9 mouse cellular contexts compared by ENCODE assay signal in the genomic region with DNA sequence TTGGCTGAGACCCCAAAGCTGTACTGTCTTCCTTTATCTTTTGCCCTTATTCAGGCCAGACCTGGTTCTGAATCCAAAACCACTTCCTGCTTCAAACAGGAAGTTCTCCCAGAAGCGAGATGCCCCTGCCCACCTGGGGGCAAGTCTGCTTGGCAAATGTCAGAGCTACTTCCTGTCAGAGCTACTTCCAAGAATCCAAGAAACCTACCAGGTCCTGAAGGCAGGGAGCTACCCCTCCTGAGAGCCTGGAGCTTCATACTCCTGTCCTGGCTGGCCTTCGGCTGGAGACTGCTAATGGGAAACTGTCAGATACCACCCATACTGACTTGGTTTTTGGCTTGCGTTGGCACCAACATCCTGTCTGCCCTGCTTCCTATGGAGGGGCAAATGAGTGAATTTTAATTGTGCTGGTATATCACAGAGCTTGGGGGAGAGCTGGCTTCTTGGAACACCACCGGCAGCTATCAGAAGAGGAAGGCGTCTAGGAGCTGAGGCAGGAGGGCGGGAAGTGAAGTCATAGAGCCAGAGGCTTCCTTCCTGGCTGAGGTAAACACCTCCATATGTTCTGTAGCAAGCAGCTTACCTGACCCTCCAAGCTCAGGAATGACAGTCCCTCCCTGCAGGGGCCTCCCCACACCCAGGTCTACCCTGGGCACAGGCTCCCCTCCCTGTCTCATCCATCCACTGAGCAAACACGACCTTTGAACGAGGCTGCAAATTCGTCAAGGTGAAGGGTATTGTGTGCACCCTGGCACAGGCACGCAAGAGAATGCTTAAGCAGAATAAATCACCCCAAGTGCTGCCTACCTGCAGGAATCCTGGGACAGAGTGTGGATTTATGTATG. TPM values are rescaled to one million over a fixed set of nuclear protein-coding genes. Genes with fewer than 3 reads are reported as not detected.
A peak's percentile ranks its signal among the peaks of the same experiment; 100 is the strongest.
DNase-seq lines count a peak whose midpoint lies in the region; ATAC-seq lines count a peak whose summit lies in the region.
"Had no signal": no experiment of that assay in that cellular context is flagged by ENCODE, and none has a peak within 500 bp of the region (broad histone marks: within the 10 kb centered on the region; RNA-seq: fewer than 3 reads in every experiment).

No protein-coding gene starts in this region.

- no peak overlapping the region for H3K9ac ChIP-seq in heart, embryonic 16.5 days (ENCODE audit: low read length)

- no peaks in the 10 kb centered on the region for H3K27me3 ChIP-seq in heart, embryonic 16.5 days (ENCODE audit: control insufficient read depth, insufficient read depth, low read length)

- 0 out of 2 replicates have a peak, but pooled peaks cover 4% of the 10 kb centered on the region for H3K9me3 ChIP-seq in heart, embryonic 16.5 days (replicated peaks; ENCODE audit: control insufficient read depth, low read length)

- no peak for ATAC-seq in heart, embryonic 16.5 days (replicated peaks; ENCODE audit: extremely low read depth, insufficient read depth, low FRiP score)
- ATAC-seq in granulocyte monocyte progenitor cell, adult 5-6 weeks (replicated peaks; ENCODE audit: poor library complexity, severe bottlenecking), result peak; percentile 36

- peaks cover 35% of the 10 kb centered on the region for H3K4me1 ChIP-seq in heart, embryonic 16.5 days (ENCODE audit: control insufficient read depth, insufficient read depth, low read length)

- no peak overlapping the region for H3K4me2 ChIP-seq in heart, embryonic 16.5 days (ENCODE audit: low read depth, low read length)

- no peak for DNase-seq in heart, adult 9 months (ENCODE audit: low spot score in 2 of 2)
- peak; percentile 22 to 53 for DNase-seq in kidney, postnatal 25 days
- peak; percentile 68 for DNase-seq in thymus, postnatal 0 days (ENCODE audit: low spot score)
- DNase-seq in right cerebral cortex, postnatal 14 days, result no peak
- DNase-seq in adrenal gland, postnatal 10 days, result no peak
- DNase-seq: gastrocnemius, postnatal 10 days had no signal

- peak overlapping the region; percentile 69 for H3K27ac ChIP-seq in heart, embryonic 16.5 days (ENCODE audit: low read length)
- H3K27ac ChIP-seq: macrophage had no signal

- WGBS in heart, embryonic 16.5 days, result 55% methylated on average over 10 of the region's 10 CpGs

- H3K36me3 ChIP-seq in heart, embryonic 16.5 days (ENCODE audit: control insufficient read depth, insufficient read depth), result no peaks in the 10 kb centered on the region

- H3K4me3 ChIP-seq in heart, embryonic 16.5 days (ENCODE audit: low read length), result no peak overlapping the region

RNA-seq across cellular contexts. Expression of a gene that starts 17.1 kb away (rescaled TPM):
- 128 and 145 TPM in 2 replicates for polyA plus RNA-seq in heart, embryonic 16.5 days (2015; fragmentation: Nextera tagmentation; extraction: Ambion mirVana)
- total RNA-seq in granulocyte monocyte progenitor cell, adult 5-6 weeks (2014; fragmentation: Nextera tagmentation), result 4.7 and 6.8 TPM in 2 replicates
- total RNA-seq in granulocyte monocyte progenitor cell, adult 5-6 weeks (2017), result 0.62 and 0.90 TPM in 2 replicates
- 0.51 and 0.85 TPM in 2 replicates for polyA plus RNA-seq in thymus, postnatal 0 days (2015; fragmentation: Nextera tagmentation; extraction: Ambion mirVana)
- total RNA-seq in adrenal gland, postnatal 10 days (2021), result 10 to 100 TPM; 17.4 to 22.7 TPM

RNA-seq across cellular contexts. Expression of a gene that starts 49.7 kb away (rescaled TPM):
- 73.8 and 91.0 TPM in 2 replicates for polyA plus RNA-seq in heart, embryonic 16.5 days (2015; fragmentation: Nextera tagmentation; extraction: Ambion mirVana)
- not detected in 2 replicates for total RNA-seq in granulocyte monocyte progenitor cell, adult 5-6 weeks (2014; fragmentation: Nextera tagmentation)
- total RNA-seq in granulocyte monocyte progenitor cell, adult 5-6 weeks (2017), result not detected in 2 replicates
- polyA plus RNA-seq in thymus, postnatal 0 days (2015; fragmentation: Nextera tagmentation; extraction: Ambion mirVana), result 2.6 and 3.0 TPM in 2 replicates
- 10 to 100 TPM; 12.3 to 14.7 TPM for total RNA-seq in adrenal gland, postnatal 10 days (2021)
- polyA plus RNA-seq: macrophage had no signal

Comparison
In these comparisons a context has a peak if more than half of its experiments do, and no peak if none do; other contexts are left out.
1. DNase-seq: peak in kidney, postnatal 25 days (2 of 2) and thymus, postnatal 0 days (single experiment); none in heart, adult 9 months (0 of 2), right cerebral cortex, postnatal 14 days (single experiment) and adrenal gland, postnatal 10 days (single experiment).
2. RNA of a gene that starts 49.7 kb away (total RNA-seq): 12.3 to 14.7 TPM in adrenal gland, postnatal 10 days; not detected in granulocyte monocyte progenitor cell, adult 5-6 weeks; every median in the first group is over 10 times any median in the second.